Mouse (Mus musculus) liver, embryonic 16.5 days (tissue): ENCODE measurements around the gene Cfap58. TPM values are rescaled to one million over a fixed set of nuclear protein-coding genes. Genes with fewer than 3 reads are reported as not detected.

Experiments
- ATAC-seq: fragments of 200-750 bp; cut with Nextera tagmentation; 2 replicates; pipeline ENCODE4 v1.8.0; 2017; ENCODE audit warnings: low read depth, mild to moderate bottlenecking, moderate number of reproducible peaks, moderate library complexity
- H3K27ac ChIP-seq: fragments of 300-500 bp; sonication (generic); 2 replicates; pipeline ENCODE4 v1.5.1; 2014; ENCODE audit warnings: mild to moderate bottlenecking, low read length
- H3K27me3 ChIP-seq: fragments of 300-500 bp; sonication (generic); 2 replicates; pipeline ENCODE4 v1.6.1; 2014; ENCODE audit warnings: low read depth, low read length, mixed read lengths; ENCODE audit not compliant: control insufficient read depth, insufficient read depth
- H3K36me3 ChIP-seq: fragments of 300-500 bp; sonication (generic); 2 replicates; pipeline ENCODE4 v1.6.1; 2014; ENCODE audit warnings: mild to moderate bottlenecking; ENCODE audit not compliant: control insufficient read depth, insufficient read depth
- H3K4me1 ChIP-seq: fragments of 300-500 bp; sonication (generic); 2 replicates; pipeline ENCODE4 v1.6.1; 2014; ENCODE audit warnings: low read depth, low read length, mixed read lengths; ENCODE audit not compliant: control insufficient read depth
- H3K4me2 ChIP-seq: fragments of 300-500 bp; sonication (generic); 2 replicates; pipeline ENCODE4 v1.6.1; 2014; ENCODE audit warnings: low read depth, low read length, mixed read lengths
- H3K4me3 ChIP-seq: fragments of 300-500 bp; sonication (generic); 2 replicates; pipeline ENCODE4 v1.5.1; 2014; ENCODE audit warnings: low read depth, mild to moderate bottlenecking, low read length
- H3K9ac ChIP-seq: fragments of 300-500 bp; sonication (generic); 2 replicates; pipeline ENCODE4 v1.6.1; 2014; ENCODE audit warnings: low read depth, low read length
- H3K9me3 ChIP-seq: fragments of 300-500 bp; sonication (generic); replicated peaks from 2 replicates; pipeline ENCODE4 v1.6.1; 2016; ENCODE audit warnings: low read length; ENCODE audit not compliant: control insufficient read depth
- WGBS: fragments of 180-500 bp; shearing (Covaris S2); extraction: QIAGEN DNeasy Blood & Tissue Kit; methylation state at CpG from one replicate; pipeline ENCODE4 v1.1.7; 2014; ENCODE audit not compliant: insufficient replicate concordance; 5-methylcytosine and 5-hydroxymethylcytosine counted together
- polyA plus RNA-seq: library from polyadenylated mRNA; unstranded; fragments of >200 nt; fragmentation: Nextera tagmentation; extraction: Ambion mirVana; gene quantifications from 2 replicates; pipeline ENCODE4 v1.2.1, GENCODE M21; 2015

Cfap58 gene
- not detected in 2 replicates for polyA plus RNA-seq

- Histone ChIP-seq H3K9ac (no peak within 1 kb of the TSS), H3K4me3 (peak within 1 kb of the TSS; percentile 46), H3K9me3 (no peaks in the 10 kb centered on the region), H3K4me1 (peaks cover 6% of the 10 kb centered on the region), H3K27me3 (peaks cover 17% of the 10 kb centered on the region), H3K27ac (no peak within 1 kb of the TSS), H3K4me2 (peak within 1 kb of the TSS; percentile 62), H3K36me3 (no peaks in the 10 kb centered on the region)
- ATAC-seq, result no peak
- 9% methylated on average over 41 of the region's 41 CpGs for WGBS
Measured at GRCm38 (mm10) chr19:47937443-47938406, at the start of gene Cfap58. Gene Cfap58 (plus strand): TSS chr19:47937675.

DNA sequence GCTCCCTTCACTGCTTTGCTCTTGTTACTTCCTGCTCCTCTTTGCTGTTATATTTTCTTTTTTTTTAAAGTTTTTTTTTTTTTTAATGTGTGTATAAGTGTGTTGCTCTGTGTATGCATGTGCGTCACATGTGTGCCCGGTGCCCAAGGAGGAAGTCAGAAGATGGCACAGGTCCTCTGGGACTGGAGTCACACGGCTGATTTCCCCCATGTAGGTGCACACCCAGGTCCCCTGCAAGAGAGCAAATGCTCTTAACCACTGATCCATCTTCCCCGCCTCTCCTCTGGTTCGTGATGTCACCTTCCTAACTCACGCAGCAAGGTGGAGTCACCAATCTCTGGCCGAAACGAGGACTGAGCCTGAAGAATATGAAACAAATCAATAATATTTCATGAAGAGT lies 49.4 kb upstream of the Cfap58 start:
- Histone ChIP-seq H3K4me2 (no peak overlapping the region), H3K27me3 (no peaks in the 10 kb centered on the region), H3K4me3 (no peak overlapping the region), H3K4me1 (no peaks in the 10 kb centered on the region; the same call in 1 of the 2 replicates), H3K9ac (no peak overlapping the region), H3K36me3 (no peaks in the 10 kb centered on the region), H3K9me3 (no peaks in the 10 kb centered on the region), H3K27ac (no peak overlapping the region)
- 77% methylated on average over 8 of the region's 8 CpGs for WGBS
- no peak for ATAC-seq

GRCm38 (mm10) chr19:47890489-47891130 lies 46.9 kb upstream of the Cfap58 start:
- H3K36me3 ChIP-seq, result peaks cover 1% of the 10 kb centered on the region; the same call in 1 of the 2 replicates
- no peak overlapping the region; the same call in 1 of the 2 replicates for H3K4me2 ChIP-seq
- H3K4me3 ChIP-seq, result 0 out of 2 replicates have a peak overlapping the region, but pooled peaks have one; percentile 11
- WGBS, result 33% methylated on average over 10 of the region's 10 CpGs
- H3K9me3 ChIP-seq, result no peaks in the 10 kb centered on the region
- ATAC-seq, result no peak
- H3K27me3 ChIP-seq, result no peaks in the 10 kb centered on the region
- H3K4me1 ChIP-seq, result no peaks in the 10 kb centered on the region; the same call in 1 of the 2 replicates
- no peak overlapping the region for H3K9ac ChIP-seq
- H3K27ac ChIP-seq, result no peak overlapping the region

GRCm38 (mm10) chr19:47891562-47892312 lies 45.7 kb upstream of the Cfap58 start:
- Histone ChIP-seq H3K4me1 (no peaks in the 10 kb centered on the region; the same call in 1 of the 2 replicates), H3K36me3 (peaks cover 3% of the 10 kb centered on the region; the same call in 1 of the 2 replicates), H3K4me2 (no peak overlapping the region), H3K27ac (no peak overlapping the region), H3K9me3 (no peaks in the 10 kb centered on the region), H3K9ac (no peak overlapping the region), H3K4me3 (no peak overlapping the region), H3K27me3 (no peaks in the 10 kb centered on the region)
- WGBS, result 76% methylated on average over 11 of the region's 11 CpGs
- ATAC-seq, result no peak

DNA sequence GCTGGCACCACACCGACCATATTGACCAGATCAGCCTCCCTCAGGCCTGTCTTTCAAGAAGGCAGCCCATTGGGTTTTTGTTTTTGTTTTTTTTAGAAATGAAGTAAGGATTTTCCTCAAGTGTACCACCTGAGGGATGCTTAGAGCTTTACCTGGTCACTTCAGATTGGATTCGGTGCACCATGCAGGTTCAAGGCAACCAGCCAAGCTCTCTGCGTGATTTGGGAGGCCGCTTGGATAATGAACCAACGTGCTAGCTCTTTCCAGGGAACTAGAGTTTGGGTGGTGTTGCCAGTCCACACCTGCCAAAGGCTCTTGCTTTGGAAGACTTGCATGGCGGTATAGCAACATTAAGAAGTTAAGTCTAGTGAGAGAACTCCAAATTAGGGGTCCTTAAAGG lies 44.4 kb upstream of the Cfap58 start:
- Histone ChIP-seq H3K9ac (no peak overlapping the region), H3K4me1 (peaks cover 3% of the 10 kb centered on the region), H3K4me3 (no peak overlapping the region), H3K9me3 (no peaks in the 10 kb centered on the region), H3K27ac (no peak overlapping the region), H3K36me3 (peaks cover 3% of the 10 kb centered on the region), H3K4me2 (no peak overlapping the region), H3K27me3 (no peaks in the 10 kb centered on the region)
- 80% methylated on average over 6 of the region's 6 CpGs for WGBS
- no peak for ATAC-seq

GRCm38 (mm10) chr19:47898472-47899079 lies 38.9 kb upstream of the Cfap58 start:
- peak overlapping the region; percentile 33; the same call in 1 of the 2 replicates for H3K4me2 ChIP-seq

DNA sequence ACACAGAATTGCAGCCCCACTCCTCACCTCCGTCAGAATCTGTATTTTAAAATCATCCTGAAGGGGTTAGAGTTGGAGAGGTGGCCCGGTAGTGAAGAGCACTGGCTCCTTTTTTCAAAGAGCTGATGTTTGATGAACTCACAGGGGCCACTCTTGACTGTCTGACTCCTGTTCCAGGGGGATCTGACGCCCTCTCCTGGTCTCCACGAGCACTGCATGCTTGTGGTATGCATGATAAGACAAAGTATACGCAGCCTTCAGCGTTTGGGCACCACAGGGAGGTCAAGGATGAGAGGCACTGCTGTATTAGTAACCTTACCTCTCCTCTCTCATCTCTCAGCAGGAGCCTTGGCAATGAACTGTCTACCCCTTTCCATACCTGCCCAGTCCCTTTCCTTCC lies 37.5 kb upstream of the Cfap58 start:
- H3K27me3 ChIP-seq, result no peaks in the 10 kb centered on the region
- H3K4me1 ChIP-seq, result peaks cover 25% of the 10 kb centered on the region
- H3K4me2 ChIP-seq, result no peak overlapping the region
- H3K9me3 ChIP-seq, result no peaks in the 10 kb centered on the region
- 36% methylated on average over 6 of the region's 6 CpGs for WGBS
- no peak overlapping the region for H3K27ac ChIP-seq
- H3K9ac ChIP-seq, result no peak overlapping the region
- no peak for ATAC-seq
- peaks cover 3% of the 10 kb centered on the region for H3K36me3 ChIP-seq
- no peak overlapping the region for H3K4me3 ChIP-seq

More at GRCm38 (mm10) chr19:47898472-47899079, 38.9 kb upstream of the Cfap58 start:
- Histone ChIP-seq H3K27me3 (no peaks in the 10 kb centered on the region), H3K9ac (no peak overlapping the region), H3K4me3 (no peak overlapping the region), H3K36me3 (peaks cover 3% of the 10 kb centered on the region), H3K4me1 (peaks cover 24% of the 10 kb centered on the region), H3K9me3 (no peaks in the 10 kb centered on the region), H3K27ac (no peak overlapping the region)
- peak; percentile 84 for ATAC-seq
- WGBS, result 33% methylated on average over 8 of the region's 8 CpGs

DNA sequence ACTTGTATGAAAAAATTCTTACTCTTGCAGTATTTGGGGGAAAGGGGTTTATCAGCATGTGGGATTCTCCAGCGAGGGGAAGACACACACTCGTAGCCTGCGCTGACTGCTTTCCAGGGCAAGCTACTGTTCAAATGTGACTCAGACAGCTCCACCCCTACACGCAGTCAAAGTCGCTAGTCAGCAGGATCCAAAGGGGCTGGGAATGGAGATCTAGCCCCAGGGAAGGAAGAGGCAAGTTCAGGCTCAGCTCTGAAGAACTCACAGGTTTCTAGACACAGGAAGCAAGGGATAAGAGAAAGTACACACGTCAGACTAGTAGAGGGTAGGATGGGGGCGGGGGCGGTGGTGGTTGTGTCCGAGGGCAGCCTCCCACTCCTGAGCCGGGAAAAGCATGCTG lies 36.9 kb upstream of the Cfap58 start:
- no peak for ATAC-seq
- peaks cover 26% of the 10 kb centered on the region for H3K4me1 ChIP-seq
- no peak overlapping the region for H3K9ac ChIP-seq
- 70% methylated on average over 10 of the region's 10 CpGs for WGBS
- H3K4me3 ChIP-seq, result no peak overlapping the region
- peaks cover 2% of the 10 kb centered on the region for H3K36me3 ChIP-seq
- no peak overlapping the region for H3K27ac ChIP-seq
- no peaks in the 10 kb centered on the region for H3K27me3 ChIP-seq
- no peak overlapping the region for H3K4me2 ChIP-seq
- H3K9me3 ChIP-seq, result no peaks in the 10 kb centered on the region
